29 mouse cellular contexts compared by ENCODE assay signal in genomic region chr10:42978346-42978745, GRCm38 (mm10).
"Had no signal": no experiment of that assay in that cellular context is flagged by ENCODE, and none has a peak within 500 bp of the region (broad histone marks: within the 10 kb centered on the region; RNA-seq: fewer than 3 reads in every experiment).

No protein-coding gene starts in this region.

- H3K4me3 ChIP-seq: embryonic facial prominence, embryonic 10.5 days; embryonic facial prominence, embryonic 12.5 days; embryonic facial prominence, embryonic 13.5 days; embryonic facial prominence, embryonic 15.5 days; erythroblast, embryonic 14.5 days; forebrain, embryonic 10.5 days; forebrain, embryonic 12.5 days; forebrain, embryonic 13.5 days; forebrain, embryonic 15.5 days; gastrocnemius, adult 2 months; heart, adult 2 months had no signal

- H3K9me3 ChIP-seq: embryonic facial prominence, embryonic 10.5 days; embryonic facial prominence, embryonic 12.5 days; embryonic facial prominence, embryonic 13.5 days; embryonic facial prominence, embryonic 15.5 days; forebrain, embryonic 10.5 days; forebrain, embryonic 12.5 days; forebrain, embryonic 13.5 days; forebrain, embryonic 15.5 days had no signal

- H3K4me2 ChIP-seq: embryonic facial prominence, embryonic 12.5 days; embryonic facial prominence, embryonic 13.5 days; embryonic facial prominence, embryonic 15.5 days; forebrain, embryonic 12.5 days; forebrain, embryonic 13.5 days; forebrain, embryonic 15.5 days had no signal

- H3K9ac ChIP-seq: embryonic facial prominence, embryonic 12.5 days; embryonic facial prominence, embryonic 13.5 days; embryonic facial prominence, embryonic 15.5 days; forebrain, embryonic 12.5 days; forebrain, embryonic 13.5 days; forebrain, embryonic 15.5 days; forebrain, postnatal 0 days had no signal

- H3K36me3 ChIP-seq: embryonic facial prominence, embryonic 10.5 days; embryonic facial prominence, embryonic 12.5 days; embryonic facial prominence, embryonic 13.5 days; embryonic facial prominence, embryonic 15.5 days; forebrain, embryonic 10.5 days; forebrain, embryonic 12.5 days; forebrain, embryonic 15.5 days had no signal

- DNase-seq: cerebellum, adult 2 months; cerebellum, adult 8-10 months; cerebellum, adult 9-10 months; cerebellum, adult 9-11 months; cerebellum, postnatal 10 days; cerebellum, postnatal 14 days; cerebellum, postnatal 25 days; cerebellum, postnatal 36 days; embryo, embryonic 11 days; forebrain, postnatal 0 days; gastrocnemius, adult 2 months; gastrocnemius, postnatal 10 days; gastrocnemius, postnatal 14 days; gastrocnemius, postnatal 25 days; gastrocnemius, postnatal 36 days; heart, adult 11 months; heart, adult 18-20 months; heart, adult 2 months had no signal

- H3K27ac ChIP-seq: embryonic facial prominence, embryonic 10.5 days; embryonic facial prominence, embryonic 12.5 days; embryonic facial prominence, embryonic 13.5 days; embryonic facial prominence, embryonic 15.5 days; forebrain, embryonic 10.5 days; forebrain, embryonic 12.5 days; forebrain, embryonic 13.5 days; forebrain, embryonic 15.5 days; gastrocnemius, adult 2 months; heart, adult 2 months had no signal

- H3K4me1 ChIP-seq: forebrain, embryonic 12.5 days; forebrain, embryonic 13.5 days; forebrain, embryonic 15.5 days had no signal

- ATAC-seq: forebrain, embryonic 13.5 days; forebrain, embryonic 14.5 days; forebrain, embryonic 15.5 days; forebrain, embryonic 16.5 days; forebrain, postnatal 0 days had no signal

- H3K27me3 ChIP-seq: embryonic facial prominence, embryonic 12.5 days; embryonic facial prominence, embryonic 15.5 days; forebrain, embryonic 13.5 days; forebrain, embryonic 15.5 days had no signal
